Mouse (Mus musculus): ENCODE measurements around the gene Mlip.
"Not testable (repeated sequence)": the region's sequence is repeated elsewhere in the genome, so short reads cannot be mapped to it uniquely, and the experiment has no call there.

Gene Mlip

DNA sequence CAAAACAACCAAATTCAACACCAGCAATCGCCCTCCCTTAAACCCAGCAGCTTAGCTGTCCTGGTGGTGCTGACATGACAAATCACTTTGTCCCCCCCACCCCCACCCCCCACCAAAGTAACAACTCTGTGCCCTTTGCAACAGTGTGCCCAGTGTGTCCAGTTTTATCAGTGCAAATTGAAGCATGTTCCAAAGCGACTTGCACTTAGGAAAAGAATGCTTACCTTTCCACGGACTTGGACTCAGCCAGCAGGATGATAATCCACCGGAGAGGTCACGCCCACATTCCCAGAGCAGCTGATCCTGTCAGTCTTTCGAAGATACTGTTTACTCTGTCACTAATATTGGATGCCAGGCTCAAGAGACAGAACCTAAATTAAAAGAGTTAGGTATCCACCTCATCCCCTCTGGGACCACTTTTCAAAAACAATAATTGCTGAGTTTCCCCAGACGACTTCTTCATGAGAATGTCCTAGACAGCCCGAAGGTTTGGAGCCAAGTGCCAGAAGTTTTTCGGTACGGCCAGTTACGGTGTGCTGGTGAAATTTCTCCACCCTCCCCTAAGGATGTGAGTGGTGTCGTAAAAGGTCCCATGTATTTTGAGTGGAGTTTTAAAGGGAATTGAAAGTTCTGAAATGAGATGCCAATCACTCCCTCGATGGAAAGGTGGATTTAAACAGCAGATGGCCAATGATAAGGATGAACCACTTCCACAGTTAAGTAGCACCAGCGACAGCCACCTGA lies at the start of gene Mlip:
TSS of gene Mlip (minus strand) at position 538 of the 744 bp plus-strand sequence.
- no peak for DNase-seq (ENCODE audit: low spot score)

DNA sequence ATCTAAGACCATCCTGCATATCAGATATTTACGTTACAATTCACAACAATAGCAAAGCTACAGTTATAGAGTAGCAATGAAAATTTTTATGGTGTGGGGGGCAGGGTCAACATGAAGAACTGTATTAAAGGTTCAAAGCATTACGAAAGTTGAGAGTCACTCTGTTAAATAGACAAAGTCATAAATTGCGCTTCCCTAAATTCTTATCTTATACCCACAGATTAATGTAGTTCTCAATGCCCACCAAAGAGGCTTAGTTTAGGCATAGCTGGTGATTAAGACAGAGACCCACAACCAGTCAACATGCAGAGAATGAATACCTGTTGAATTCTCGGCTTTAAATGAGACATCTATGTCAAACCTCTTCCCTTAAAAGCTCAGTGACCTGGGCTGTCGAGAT lies 47.0 kb upstream of the Mlip start:
- DNase-seq (ENCODE audit: low spot score): no peak

DNA sequence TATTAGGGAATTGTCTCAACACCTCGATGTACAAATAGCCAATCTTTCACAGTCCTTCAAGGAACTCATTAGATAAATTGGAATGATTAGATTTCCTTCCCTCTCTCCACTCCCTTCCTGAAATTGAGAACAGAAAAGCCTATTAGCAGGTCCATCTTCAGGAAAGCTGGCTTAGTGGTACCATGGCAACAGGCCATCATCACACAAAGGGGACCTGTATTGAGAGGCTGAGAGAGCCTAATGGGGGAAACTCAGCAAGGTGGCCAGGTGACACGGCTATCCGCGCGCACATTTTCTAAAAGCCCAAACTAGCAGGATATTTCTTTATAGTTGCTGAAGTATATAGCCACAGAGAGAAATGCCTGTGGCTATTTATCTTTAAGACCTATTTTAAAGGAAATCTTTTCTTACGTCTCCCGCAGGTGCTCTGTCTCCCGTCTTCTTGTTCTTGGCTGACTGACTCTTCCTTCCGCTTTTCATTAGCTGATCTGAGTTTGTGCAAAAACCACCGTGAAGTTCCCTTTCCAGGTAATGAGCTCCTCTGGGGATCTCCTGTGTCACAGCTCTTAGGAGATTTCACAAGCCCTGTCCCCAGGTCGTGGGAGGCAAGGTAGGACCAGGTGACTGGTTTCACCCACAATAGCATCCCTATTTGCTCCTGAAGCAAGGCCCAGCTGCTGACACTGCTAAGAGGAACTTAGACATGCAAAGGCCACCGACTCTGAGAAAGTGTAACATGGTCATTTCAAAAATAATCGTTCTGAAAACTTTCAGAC lies 46.3 kb upstream of the Mlip start:
- no peak for DNase-seq (ENCODE audit: low spot score)

DNA sequence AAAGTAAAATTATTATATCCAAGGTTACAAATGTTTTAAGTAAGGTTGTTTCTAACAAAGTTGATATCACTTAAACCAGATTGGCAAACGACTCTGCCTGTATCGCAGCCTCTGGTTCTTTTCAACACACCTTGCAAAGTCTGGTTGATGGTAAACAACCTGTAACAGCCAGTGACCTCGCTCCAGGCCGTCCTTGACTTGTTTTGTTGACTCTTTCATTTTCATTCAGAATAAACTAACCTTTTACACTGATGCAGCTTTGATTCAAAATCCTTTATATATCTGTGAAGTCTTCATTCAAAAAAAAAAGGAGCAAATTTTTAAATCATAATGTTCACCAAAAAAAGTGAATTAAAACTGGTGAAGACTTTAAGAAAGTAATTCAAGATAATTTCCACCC lies 44.3 kb upstream of the Mlip start:
- no peak for DNase-seq (ENCODE audit: low spot score)

DNA sequence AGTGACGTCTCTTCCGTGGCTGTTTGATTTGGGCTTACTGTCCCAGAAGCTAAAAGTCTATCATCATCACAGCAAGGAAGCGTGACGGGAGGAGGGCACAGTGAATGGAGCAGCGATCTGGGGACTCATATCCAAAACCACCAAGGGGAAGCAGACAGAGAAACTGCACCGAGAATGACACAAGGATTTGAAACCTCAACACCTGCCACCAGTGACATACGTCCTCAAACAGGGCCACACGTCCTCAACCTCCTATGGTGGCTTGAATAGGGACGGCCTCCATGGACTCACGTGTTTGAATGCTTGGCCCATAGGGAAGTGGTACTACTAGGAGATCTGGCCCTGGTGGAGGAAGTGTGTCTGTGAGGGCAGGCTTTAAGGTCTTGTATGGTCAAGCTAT lies 38.5 kb upstream of the Mlip start:
- DNase-seq (ENCODE audit: low spot score): no peak

DNA sequence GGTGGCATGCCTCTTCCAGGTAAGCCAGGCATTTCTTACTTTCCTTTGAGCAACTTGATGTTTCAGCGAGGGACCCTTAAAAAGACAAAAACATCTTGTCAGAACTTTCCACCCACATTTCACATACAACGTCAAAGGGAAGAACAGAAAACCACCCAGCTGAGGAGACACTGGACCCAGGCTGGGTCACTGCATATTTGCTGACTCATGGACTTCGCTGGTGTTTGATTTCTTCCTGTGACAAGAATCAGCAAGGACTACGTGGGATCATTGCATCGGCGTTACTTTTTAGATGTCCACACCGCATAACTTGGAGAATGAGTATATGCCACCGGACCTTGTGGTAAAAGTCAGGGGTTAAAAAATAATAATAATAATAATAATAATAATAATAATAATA lies 36.2 kb upstream of the Mlip start:
- no peak for DNase-seq (ENCODE audit: low spot score)

DNA sequence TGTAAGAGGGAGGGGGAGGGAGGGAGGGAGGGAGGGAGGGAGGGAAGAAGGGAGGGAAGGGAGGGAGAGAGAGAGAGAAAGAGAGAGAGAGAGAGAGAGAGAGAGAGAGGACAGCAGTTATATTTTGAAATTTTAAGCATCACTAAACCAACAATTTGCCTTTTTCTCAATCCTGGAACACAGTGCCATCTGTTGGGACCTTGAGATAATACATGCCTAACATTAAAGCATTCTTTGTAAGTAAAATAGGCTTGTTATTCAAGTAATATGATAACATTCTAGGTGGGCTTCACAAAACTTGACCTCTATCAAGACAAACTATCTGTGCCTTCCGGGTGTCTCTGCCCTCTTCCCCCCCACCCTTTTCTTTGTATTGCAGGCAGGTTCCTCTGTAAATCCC lies 34.0 kb upstream of the Mlip start:
- DNase-seq (ENCODE audit: low spot score): peak; percentile 12

DNA sequence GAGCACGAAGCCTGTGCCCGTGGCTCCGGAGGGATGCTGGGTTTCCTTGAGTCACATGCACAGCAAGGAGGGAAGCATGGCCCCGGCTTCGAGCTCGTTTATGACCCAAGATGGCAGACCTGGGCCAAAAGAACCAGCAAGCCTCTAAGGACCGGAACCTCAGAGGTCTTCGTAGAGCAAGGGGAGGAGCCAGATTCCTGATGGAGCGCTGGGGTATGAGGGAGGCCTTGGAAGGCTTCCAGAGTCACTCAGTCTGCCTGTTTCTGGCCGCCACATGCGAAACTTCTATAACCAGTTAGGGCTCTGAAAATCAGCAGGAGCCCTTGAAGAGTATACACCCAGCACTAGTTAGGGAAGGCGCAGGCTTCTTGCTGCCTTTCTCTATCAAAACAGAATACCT lies 32.8 kb upstream of the Mlip start:
- DNase-seq (ENCODE audit: low spot score): no peak

DNA sequence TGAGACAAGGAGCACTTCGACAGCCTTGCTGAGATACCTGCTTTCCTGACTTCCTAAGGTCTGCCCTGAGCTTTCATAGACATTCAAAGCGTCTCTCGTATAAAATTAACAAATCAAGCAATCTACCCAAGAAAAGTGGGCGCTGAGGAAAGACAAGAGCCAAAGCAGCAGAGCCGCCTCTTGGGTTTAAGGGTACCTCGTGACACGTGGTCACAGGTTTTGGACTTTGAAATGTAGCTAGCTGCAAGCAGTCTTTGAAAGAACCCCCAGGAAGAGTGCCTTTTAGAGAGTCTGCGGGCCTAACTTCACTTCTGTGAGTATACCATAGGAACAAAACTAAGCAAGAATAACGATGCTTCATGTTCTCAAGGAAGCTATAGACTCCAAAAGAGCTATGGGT lies 31.9 kb upstream of the Mlip start:
- no peak for DNase-seq (ENCODE audit: low spot score)

DNA sequence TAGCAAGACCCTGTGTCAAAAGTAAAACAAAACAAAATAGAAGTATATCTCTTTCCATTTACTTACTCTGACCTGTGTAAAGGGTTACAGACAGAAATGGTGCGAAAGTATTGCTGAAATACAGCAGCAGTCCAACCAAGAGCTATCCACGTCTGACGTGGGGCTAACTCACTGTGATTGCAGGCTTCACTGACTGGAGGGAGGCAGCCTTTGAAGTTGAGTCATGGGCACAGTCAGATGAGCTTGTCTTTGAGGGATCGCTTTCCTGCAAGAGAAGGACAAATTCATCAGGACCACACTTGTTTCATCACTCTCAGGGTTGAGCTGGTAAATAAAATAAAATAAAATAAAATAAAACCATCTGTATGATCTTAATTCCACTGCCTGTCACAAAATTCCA lies 31.2 kb upstream of the Mlip start:
- DNase-seq (ENCODE audit: low spot score): no peak

DNA sequence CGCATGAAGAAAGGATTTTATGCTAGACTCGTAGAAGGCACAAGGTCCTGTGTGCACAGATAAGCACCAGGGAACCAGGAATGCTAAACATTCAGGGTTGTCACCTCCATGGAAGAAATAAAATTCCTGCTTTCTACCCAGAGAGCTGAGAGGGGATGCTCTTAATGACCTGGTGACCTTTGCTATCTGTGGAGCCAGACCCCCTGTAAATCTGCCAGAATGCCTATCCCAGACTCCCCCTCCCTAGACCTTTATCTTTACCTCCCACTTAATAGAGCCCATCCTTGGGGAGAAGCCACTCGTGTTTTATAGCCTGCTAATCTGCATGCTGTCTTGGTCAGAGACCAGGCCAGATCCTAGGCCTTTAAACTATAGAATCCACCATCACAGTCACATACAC lies 29.7 kb upstream of the Mlip start:
- no peak for DNase-seq (ENCODE audit: low spot score)

DNA sequence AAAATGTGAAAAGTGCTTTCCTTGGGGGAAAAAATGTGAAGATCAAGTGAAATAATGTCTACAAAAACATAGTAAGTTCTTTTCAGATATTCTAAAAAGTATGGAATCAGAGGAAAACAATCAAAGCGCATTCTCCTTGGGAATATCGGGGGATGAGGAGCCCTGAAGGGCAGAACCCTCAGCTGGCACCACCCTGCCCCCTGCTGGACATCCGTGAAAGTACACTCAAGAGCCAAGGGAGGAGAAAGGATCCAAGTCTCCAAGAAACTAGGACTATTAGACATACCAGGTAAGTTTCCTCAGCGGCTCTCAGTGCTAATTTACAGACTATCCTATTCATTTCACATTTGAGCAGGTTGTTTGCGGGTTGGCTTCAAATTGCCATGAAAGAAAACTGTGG lies 28.8 kb upstream of the Mlip start:
- peak; percentile 9 for DNase-seq (ENCODE audit: low spot score)

DNA sequence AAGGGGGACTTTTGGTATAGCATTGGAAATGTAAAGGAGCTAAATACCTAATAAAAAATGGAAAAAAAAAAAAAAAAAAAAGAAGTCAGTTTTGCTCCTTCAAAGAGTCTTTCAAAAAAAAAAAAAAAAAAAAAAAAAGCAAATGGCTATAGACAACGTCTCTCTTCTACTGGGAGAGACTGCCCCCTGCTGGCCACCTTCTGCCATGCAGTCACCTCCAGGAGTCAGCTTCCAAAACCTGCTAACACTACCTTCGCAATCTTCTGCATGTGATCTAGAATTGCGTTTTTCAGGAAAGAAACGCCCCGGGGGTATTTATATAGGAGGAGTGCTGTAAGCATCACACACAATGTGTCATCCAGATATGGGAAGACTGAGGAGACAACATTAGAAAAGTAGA lies 26.9 kb upstream of the Mlip start:
- DNase-seq (ENCODE audit: low spot score): peak; percentile 29

DNA sequence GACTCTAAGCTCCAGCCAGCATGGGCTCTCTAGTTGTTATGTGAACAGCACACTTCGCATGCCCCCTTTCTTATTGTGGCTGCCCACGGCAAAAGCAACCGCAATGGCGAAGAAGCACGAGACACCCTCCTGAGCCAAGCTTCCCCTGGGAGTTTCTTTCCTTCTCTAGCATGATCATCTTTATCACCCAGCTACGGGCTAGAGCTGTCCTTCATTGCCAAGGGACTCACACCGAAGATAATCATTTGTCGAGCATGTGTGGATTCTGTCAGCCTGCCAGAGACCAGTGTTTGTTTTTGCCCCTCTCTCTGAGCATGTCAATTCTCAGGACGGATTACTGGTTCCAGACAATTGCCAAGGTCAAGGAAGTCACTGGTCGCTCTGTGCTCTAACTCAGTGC lies 24.9 kb upstream of the Mlip start:
- no peak for DNase-seq (ENCODE audit: low spot score)

DNA sequence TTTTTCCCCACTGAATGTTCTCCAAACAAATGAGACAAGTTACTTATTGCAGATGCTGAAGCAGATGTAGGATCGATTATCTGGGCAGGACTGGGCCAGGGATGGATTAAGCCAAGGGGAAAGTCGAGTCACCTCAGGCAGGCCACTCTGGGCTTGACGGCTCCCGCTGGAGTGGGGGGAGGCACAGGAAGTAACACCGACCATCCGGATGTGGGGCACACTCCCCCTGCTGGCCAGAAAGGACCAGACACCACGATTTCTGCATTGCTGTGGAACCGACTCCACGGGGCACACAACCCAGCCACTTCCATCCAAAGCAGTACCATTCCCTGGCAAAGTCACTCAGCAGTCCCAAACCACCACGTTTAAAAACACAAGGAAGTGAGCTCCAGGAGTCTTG lies 24.3 kb upstream of the Mlip start:
- peak; percentile 19 for DNase-seq (ENCODE audit: low spot score)

DNA sequence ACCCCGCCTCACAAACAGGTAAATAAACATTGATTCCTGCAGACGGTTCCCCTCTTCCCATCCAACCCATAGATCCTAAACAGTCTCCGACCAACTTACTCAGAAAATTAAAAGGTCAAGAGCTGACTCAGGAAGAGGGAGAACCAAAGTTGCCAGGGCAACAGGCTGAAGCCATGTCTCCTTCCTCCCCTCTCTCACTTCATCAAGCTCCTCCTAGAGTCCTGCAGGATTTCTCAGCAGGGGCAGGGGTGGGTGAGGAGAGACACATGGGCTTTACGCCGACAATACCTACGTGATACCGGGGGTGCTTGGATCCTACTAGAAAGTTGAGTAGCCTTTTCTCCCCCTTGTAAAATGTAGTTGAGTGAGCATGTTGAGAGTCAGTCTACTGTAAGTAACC lies 23.8 kb upstream of the Mlip start:
- no peak for DNase-seq (ENCODE audit: low spot score)

DNA sequence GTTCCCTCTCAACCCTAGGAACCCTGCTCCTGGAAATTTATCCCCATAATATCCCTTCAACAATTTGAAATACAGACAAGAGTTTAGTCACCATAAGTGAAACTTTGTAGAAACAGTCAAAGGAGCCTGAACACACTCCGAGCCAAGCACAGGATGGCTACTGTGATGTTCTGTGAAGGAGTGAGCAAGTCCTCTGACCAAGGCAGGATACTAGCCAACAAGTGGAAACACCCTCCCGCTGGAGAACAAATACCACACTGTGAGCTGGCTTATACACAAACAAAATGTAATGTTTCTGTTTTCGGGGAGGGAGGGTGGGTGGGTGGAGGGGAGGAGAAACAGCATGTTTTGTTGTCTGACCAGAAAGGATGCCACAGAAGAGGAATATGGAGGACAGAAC lies 17.9 kb upstream of the Mlip start:
- DNase-seq (ENCODE audit: low spot score): no peak

DNA sequence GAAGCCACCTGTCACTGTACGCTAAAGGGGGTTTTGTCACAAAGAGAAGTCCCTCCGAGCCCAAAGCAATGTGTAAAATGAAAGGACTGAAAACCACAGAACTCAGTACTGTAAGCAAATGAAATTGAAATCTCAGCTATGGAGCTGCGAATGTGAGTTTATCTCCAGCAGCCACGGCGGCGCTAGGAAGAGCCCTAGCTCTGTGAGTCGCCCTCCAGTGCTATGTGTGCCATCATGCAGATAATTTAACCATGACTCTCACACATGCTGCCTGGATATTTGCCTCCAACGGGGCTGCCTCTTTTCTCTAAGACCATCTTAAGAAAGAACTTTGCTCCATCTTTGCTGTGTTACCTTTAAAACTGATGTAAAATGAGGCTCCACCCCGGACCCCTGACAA lies 16.5 kb upstream of the Mlip start:
- DNase-seq (ENCODE audit: low spot score): no peak

DNA sequence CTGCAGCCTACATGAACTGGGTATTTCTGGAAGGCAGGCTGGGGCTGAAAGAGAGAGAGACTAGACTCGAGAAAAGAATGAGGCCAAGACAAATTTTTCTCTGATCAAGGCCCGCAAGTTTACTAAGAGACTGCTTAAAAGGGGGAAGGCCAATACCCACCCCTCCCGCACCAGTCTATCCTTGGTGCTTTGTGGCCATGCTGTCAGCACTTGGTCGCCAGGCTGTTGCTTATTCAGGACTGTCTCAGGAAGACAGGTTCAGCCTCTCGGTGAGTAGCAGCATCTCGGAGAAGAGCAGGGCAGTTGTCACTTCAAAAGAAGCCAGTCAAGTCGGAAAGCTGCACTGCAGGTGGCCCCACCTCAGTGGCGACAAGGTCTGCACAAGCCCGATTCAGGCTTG lies 11.9 kb upstream of the Mlip start:
- not testable (repeated sequence) for DNase-seq (ENCODE audit: low spot score)

DNA sequence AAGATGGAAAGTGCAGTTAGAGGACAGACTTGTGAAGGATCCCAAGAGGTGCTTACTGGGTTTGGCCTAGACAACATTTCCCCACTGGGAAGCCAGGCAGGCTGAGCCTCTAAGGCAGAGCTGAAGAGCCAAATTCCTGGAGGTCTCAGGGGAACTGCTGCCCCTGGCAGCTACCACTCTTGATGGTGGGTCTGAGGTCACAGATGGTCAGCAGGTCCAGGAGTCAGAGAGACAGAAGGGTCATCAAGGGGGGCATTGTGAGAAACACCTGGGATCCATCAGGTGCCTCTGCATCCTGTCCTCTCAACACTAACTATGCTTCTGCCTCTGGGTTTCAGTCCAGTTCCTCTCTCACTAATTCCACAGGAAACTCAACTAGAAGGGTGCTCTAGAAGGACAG lies 10.1 kb upstream of the Mlip start:
- no peak for DNase-seq (ENCODE audit: low spot score)

DNA sequence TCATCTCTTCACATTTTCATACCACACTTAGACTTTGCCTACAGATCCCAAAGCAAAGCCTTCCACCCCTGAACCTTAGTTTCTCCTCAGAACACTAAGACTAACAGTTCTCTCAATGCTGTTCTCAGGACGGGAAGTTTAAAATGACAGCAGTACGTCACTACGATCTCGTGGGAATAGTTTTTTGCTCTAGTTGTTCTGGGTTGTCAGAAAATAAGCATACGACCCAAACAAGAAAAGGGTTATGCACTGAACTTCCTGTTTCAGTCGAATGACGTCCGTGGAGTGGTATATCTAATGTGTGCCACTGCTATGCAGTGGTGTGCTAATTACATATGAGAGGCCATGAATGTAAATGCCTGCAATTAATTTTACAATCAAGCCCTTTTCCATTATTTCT lies 7.9 kb upstream of the Mlip start:
- no peak for DNase-seq (ENCODE audit: low spot score)

DNA sequence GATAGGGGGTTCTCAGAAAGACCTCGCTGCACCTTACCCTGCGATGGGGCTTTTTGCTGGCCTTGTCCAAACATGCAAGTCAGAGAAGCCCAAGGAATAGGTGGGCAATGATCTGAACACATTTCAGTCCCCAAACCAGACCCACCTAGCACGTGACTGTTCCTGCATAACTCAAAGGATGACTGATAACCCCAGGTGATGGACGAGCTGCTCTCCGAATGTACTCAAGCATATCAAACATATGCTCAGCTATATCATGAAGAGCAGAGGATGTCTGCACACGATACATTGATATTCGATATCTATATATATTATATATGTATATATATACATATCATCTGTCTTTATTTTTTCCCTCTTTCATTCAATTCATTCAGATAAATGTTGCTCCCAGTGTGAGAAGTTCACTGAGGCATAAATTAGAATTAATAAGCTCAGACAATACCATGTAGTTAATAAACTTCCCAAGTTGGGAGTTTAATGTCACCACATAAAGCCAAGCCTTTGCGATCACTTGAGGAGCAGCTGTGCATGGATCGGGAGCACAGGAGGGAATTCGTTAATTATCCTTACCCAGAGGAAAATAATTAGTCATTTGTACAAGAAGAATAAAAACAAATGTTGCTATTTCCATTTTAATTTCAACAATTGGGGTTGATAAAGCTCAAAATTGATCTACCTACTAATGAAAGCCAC lies 6.7 kb upstream of the Mlip start:
- DNase-seq (ENCODE audit: low spot score): no peak

DNA sequence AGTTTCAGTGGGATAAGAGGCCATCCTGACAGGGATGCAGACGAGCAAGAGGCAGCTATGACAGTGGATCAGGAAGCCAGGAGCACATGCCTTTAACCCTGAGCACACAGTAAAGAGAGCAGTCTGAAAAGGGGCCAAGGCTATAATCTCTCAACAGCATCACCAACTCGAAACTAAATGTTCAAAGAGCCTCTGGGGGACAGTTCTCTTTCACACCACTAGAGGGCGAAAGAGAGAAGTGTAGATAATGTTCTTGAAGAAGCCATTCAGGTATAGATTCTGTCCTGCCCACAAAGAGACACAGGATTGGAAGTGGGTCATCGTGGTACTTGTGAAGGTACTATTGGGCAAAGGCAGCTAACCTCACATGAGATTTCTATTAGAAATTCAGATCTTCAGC lies 1.2 kb upstream of the Mlip start:
- no peak for DNase-seq (ENCODE audit: low spot score)
